Mouse (Mus musculus): Measurements from ENCODE around the gene Cd3e. TPM values are rescaled to one million over a fixed set of nuclear protein-coding genes. Genes with fewer than 3 reads are reported as not detected.
A peak's percentile ranks its signal among the peaks of the same experiment; 100 is the strongest.

The Cd3e gene
- total and polyA plus RNA-seq, 3 experiments: not detected

DNA sequence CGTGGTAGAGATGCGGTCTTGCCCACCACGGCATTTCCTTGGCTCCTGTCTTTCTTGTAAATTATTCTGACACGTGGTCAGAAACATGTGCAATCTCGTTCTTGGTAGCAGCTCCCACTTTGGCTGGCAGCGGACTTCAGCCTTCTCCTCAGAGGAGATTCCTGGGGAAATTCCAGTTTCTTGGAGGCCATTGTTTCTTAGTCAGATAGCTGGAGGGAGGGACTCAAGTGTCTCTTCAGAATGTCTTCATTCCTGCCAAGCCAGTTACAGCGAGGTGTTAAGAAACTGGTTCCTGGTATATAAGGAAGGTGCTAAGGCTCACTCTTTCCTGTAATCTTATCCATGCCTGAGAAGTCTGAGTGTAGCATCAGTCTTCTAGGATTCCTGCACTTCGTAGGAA, 17.9 kb upstream of the Cd3e start:
- no peak for DNase-seq (ENCODE audit: low read depth, low spot score)
- no peak overlapping the region for H3K4me3 ChIP-seq (ENCODE audit: control insufficient read depth in 1 of 2, insufficient read depth in 1 of 2, low read depth in 2 of 2, low read length in 2 of 2)
- TF ChIP-seq ETS1 (IDR thresholded peaks at IDR 0.05; ENCODE audit: low read depth, low read length): no peak
- H3K9ac ChIP-seq (ENCODE audit: control insufficient read depth, low read depth, low read length, poor library complexity, severe bottlenecking): no peak overlapping the region
- no peaks in the 10 kb centered on the region for H3K36me3 ChIP-seq (ENCODE audit: control insufficient read depth in 1 of 2, insufficient read depth in 2 of 2, low read length in 2 of 2)
- peaks cover 7 to 42% of the 10 kb centered on the region in 2 experiments for H3K27me3 ChIP-seq (ENCODE audit: control insufficient read depth in 1 of 2, insufficient read depth in 2 of 2, low read length in 2 of 2)
- no peaks in the 10 kb centered on the region for H3K9me3 ChIP-seq (replicated peaks; ENCODE audit: insufficient read depth, low read length)
- H3K4me1 ChIP-seq (ENCODE audit: control insufficient read depth in 1 of 2, insufficient read depth in 2 of 2, low read length in 2 of 2): no peaks in the 10 kb centered on the region
- no peak overlapping the region for H3K27ac ChIP-seq (ENCODE audit: control insufficient read depth, low read depth, low read length)
- H3K79me2 ChIP-seq (ENCODE audit: control insufficient read depth, insufficient read depth, low read length, poor library complexity): no peaks in the 10 kb centered on the region

- Histone ChIP-seq H3K9ac (ENCODE audit: control insufficient read depth, low read depth, low read length, poor library complexity, severe bottlenecking) (no peak overlapping the region), H3K4me1 (ENCODE audit: control insufficient read depth in 1 of 2, insufficient read depth in 2 of 2, low read length in 2 of 2) (no peaks in the 10 kb centered on the region), H3K27ac (ENCODE audit: control insufficient read depth, low read depth, low read length) (no peak overlapping the region), H3K9me3 (replicated peaks; ENCODE audit: insufficient read depth, low read length) (no peaks in the 10 kb centered on the region), H3K27me3 (ENCODE audit: control insufficient read depth in 1 of 2, insufficient read depth in 2 of 2, low read length in 2 of 2) (peaks cover 7 to 24% of the 10 kb centered on the region in 2 experiments), H3K4me3 (ENCODE audit: control insufficient read depth in 1 of 2, insufficient read depth in 1 of 2, low read depth in 2 of 2, low read length in 2 of 2) (no peak overlapping the region), H3K79me2 (ENCODE audit: control insufficient read depth, insufficient read depth, low read length, poor library complexity) (no peaks in the 10 kb centered on the region), H3K36me3 (ENCODE audit: control insufficient read depth in 1 of 2, insufficient read depth in 2 of 2, low read length in 2 of 2) (no peaks in the 10 kb centered on the region)
- DNase-seq (ENCODE audit: low read depth, low spot score): no peak
- TF ChIP-seq MEF2A (IDR thresholded peaks at IDR 0.05; ENCODE audit: extremely low read depth, insufficient replicate concordance, low read depth, low read length, poor library complexity, severe bottlenecking) (no peak), RCOR1 (IDR thresholded peaks at IDR 0.05; ENCODE audit: low read depth, low read length) (no peak), NELFE (IDR thresholded peaks at IDR 0.05; ENCODE audit: low read depth, low read length) (no peak)
Measured at GRCm38 (mm10) chr9:45024187-45024586, 14.8 kb upstream of the Cd3e start.

DNA sequence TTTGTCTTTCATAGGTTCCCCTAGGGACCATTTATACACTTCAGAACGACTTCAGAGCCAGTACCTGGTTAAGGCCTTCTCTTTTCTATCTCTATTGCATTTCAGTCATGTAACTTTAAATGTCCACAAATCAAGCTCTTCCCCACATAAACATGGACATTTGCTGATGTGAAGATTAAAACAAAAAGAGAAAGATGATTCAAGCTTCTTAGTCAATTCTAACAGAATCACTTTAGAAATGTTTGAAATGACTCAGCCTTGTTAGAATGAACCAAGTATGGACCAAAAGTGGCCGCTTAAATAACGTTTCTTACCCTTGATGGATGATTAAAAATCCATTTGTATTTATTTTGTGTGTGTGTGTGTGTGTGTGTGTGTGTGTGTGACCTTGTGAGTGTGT, 14.2 kb upstream of the Cd3e start:
- no peak overlapping the region for H3K9ac ChIP-seq (ENCODE audit: control insufficient read depth, low read depth, low read length, poor library complexity, severe bottlenecking)
- H3K9me3 ChIP-seq (replicated peaks; ENCODE audit: insufficient read depth, low read length): no peaks in the 10 kb centered on the region
- peaks cover 0 to under 1% of the 10 kb centered on the region in 2 experiments; a peak in 2 of 4 replicates for H3K4me1 ChIP-seq (ENCODE audit: control insufficient read depth in 1 of 2, insufficient read depth in 2 of 2, low read length in 2 of 2)
- no peaks in the 10 kb centered on the region for H3K79me2 ChIP-seq (ENCODE audit: control insufficient read depth, insufficient read depth, low read length, poor library complexity)
- TF ChIP-seq ZNF384 (IDR thresholded peaks at IDR 0.05; ENCODE audit: low read depth, low read length) (no peak), RAD21 (IDR thresholded peaks at IDR 0.05; ENCODE audit: low read depth, low read length) (no peak)
- no peak overlapping the region for H3K27ac ChIP-seq (ENCODE audit: control insufficient read depth, low read depth, low read length)
- no peak overlapping the region for H3K4me3 ChIP-seq (ENCODE audit: control insufficient read depth in 1 of 2, insufficient read depth in 1 of 2, low read depth in 2 of 2, low read length in 2 of 2)
- H3K36me3 ChIP-seq (ENCODE audit: control insufficient read depth in 1 of 2, insufficient read depth in 2 of 2, low read length in 2 of 2): no peaks in the 10 kb centered on the region
- H3K27me3 ChIP-seq (ENCODE audit: control insufficient read depth in 1 of 2, insufficient read depth in 2 of 2, low read length in 2 of 2): peaks cover 7 to 19% of the 10 kb centered on the region in 2 experiments
- no peak for DNase-seq (ENCODE audit: low read depth, low spot score)

- DNase-seq (ENCODE audit: low read depth, low spot score): peak; percentile 80
- Histone ChIP-seq H3K27ac (ENCODE audit: control insufficient read depth, low read depth, low read length) (no peak overlapping the region), H3K27me3 (ENCODE audit: control insufficient read depth in 1 of 2, insufficient read depth in 2 of 2, low read length in 2 of 2) (peaks cover 7 to 12% of the 10 kb centered on the region in 2 experiments), H3K36me3 (ENCODE audit: control insufficient read depth in 1 of 2, insufficient read depth in 2 of 2, low read length in 2 of 2) (no peaks in the 10 kb centered on the region), H3K9me3 (replicated peaks; ENCODE audit: insufficient read depth, low read length) (no peaks in the 10 kb centered on the region), H3K79me2 (ENCODE audit: control insufficient read depth, insufficient read depth, low read length, poor library complexity) (no peaks in the 10 kb centered on the region), H3K9ac (ENCODE audit: control insufficient read depth, low read depth, low read length, poor library complexity, severe bottlenecking) (no peak overlapping the region), H3K4me3 (ENCODE audit: control insufficient read depth in 1 of 2, insufficient read depth in 1 of 2, low read depth in 2 of 2, low read length in 2 of 2) (no peak overlapping the region), H3K4me1 (ENCODE audit: control insufficient read depth in 1 of 2, insufficient read depth in 2 of 2, low read length in 2 of 2) (peaks cover 0 to 6% of the 10 kb centered on the region in 2 experiments; a peak in 3 of 4 replicates)
- no peak for TF ChIP-seq EP300 (IDR thresholded peaks at IDR 0.05; ENCODE audit: low read depth in 1 of 2, low read length in 2 of 2)
- no peak for TF ChIP-seq MYB (IDR thresholded peaks at IDR 0.05; ENCODE audit: low read depth, low read length)
- no peak for TF ChIP-seq POLR2A (IDR thresholded peaks at IDR 0.05; ENCODE audit: control insufficient read depth in 1 of 2, insufficient read depth in 1 of 2, low read depth in 1 of 2, low read length in 2 of 2, poor library complexity in 1 of 2)
- TF ChIP-seq USF2 (IDR thresholded peaks at IDR 0.05; ENCODE audit: borderline replicate concordance in 1 of 2, insufficient read depth in 1 of 2, low read depth in 1 of 2, low read length in 2 of 2): no peak
- TF ChIP-seq HCFC1 (IDR thresholded peaks at IDR 0.05; ENCODE audit: low read depth, low read length): no peak
- no peak for TF ChIP-seq NRF1 (IDR thresholded peaks at IDR 0.05; ENCODE audit: insufficient read depth, low read depth, low read length, poor library complexity, severe bottlenecking)
- peak; percentile 82 for TF ChIP-seq RAD21 (IDR thresholded peaks at IDR 0.05; ENCODE audit: low read depth, low read length)
- TF ChIP-seq RCOR1 (IDR thresholded peaks at IDR 0.05; ENCODE audit: low read depth, low read length): no peak
- TF ChIP-seq BHLHE40 (IDR thresholded peaks at IDR 0.05; ENCODE audit: borderline replicate concordance, low read depth, low read length): no peak
- no peak for TF ChIP-seq E2F4 (IDR thresholded peaks at IDR 0.05; ENCODE audit: borderline replicate concordance, low read depth, low read length)
- no peak for TF ChIP-seq TAL1 (IDR thresholded peaks at IDR 0.05; ENCODE audit: low read length)
- no peak for TF ChIP-seq MAFK (IDR thresholded peaks at IDR 0.05; ENCODE audit: borderline replicate concordance, low read depth, low read length)
- TF ChIP-seq ZC3H11A (IDR thresholded peaks at IDR 0.05; ENCODE audit: low read depth, low read length): peak; percentile 88
- no peak for TF ChIP-seq CHD1 (IDR thresholded peaks at IDR 0.05; ENCODE audit: low read depth, low read length)
- no peak for TF ChIP-seq MYC (IDR thresholded peaks at IDR 0.05; ENCODE audit: low read depth, low read length)
- TF ChIP-seq CTCF (IDR thresholded peaks at IDR 0.05 in 2 of 3, conservative IDR thresholded peaks at IDR 0.05 in 1 of 3; ENCODE audit: control insufficient read depth in 1 of 3, insufficient read depth in 1 of 3, low read depth in 2 of 3, low read length in 3 of 3, poor library complexity in 1 of 3, severe bottlenecking in 1 of 3): peak; percentile 81 to 85 (median 84)
Measured at GRCm38 (mm10) chr9:45022800-45023199, 13.4 kb upstream of the Cd3e start.

Data from MEL (cell line).